Mouse (Mus musculus): Measurements from ENCODE around the gene Olfr711. TPM values are rescaled to one million over a fixed set of nuclear protein-coding genes. Genes with fewer than 3 reads are reported as not detected.
"Not testable (repeated sequence)": the region's sequence is repeated elsewhere in the genome, so short reads cannot be mapped to it uniquely, and the experiment has no call there.

Gene Olfr711
- polyA plus RNA-seq (2015; fragmentation: Nextera tagmentation; extraction: Ambion mirVana), result not detected in 2 replicates

DNA sequence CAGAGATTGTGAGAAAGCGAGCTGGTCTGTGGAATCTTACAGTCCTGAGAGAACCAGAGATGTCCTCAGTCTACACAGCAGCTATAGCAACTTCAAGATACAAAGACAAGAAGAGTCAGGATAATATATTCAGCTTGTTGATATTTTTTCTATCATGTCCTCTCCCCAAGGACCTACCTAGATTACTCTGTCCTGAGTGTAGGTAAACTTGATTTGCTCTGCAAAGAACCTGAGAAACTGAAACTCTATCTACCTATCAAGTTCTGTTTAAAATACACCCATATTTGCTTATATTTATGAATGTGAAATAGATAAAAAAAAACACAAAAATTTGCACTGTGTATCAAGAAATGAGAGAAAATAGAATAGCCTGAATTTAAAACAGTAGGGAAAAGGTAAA lies at the start of gene Olfr711:
Olfr711 (minus strand) TSS at position 101 of the 400 bp plus-strand sequence.
- Histone ChIP-seq H3K4me1 (no peaks in the 10 kb centered on the region), H3K27ac (no peak within 1 kb of the TSS), H3K4me2 (no peak within 1 kb of the TSS), H3K27me3 (no peaks in the 10 kb centered on the region), H3K36me3 (no peaks in the 10 kb centered on the region), H3K9me3 (no peaks in the 10 kb centered on the region), H3K4me3 (no peak within 1 kb of the TSS), H3K9ac (no peak within 1 kb of the TSS)
- ATAC-seq (ENCODE audit: insufficient number of reproducible peaks, insufficient read depth, low FRiP score, low TSS enrichment, low read depth), result no peak
- 59% methylated on average over 1 of the region's 1 CpGs for WGBS

DNA sequence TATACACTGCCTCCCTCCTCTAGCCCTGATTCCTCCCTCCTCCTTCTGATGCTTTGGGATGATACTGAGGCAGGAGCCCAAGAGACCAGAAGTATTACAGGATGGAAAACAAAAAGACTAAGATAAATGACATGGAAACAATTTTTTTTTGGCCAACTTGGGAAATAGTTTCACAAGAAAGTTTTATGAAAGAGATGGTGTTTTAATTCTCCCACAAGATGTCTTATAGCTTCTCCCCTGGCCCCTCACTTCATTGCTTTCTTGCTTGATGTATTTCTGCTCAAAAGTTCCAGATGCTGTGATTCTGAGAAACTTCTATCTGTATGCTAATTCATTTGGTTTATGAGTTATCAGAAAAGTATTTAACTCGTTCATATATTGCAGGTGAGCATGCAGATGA lies 30.7 kb upstream of the Olfr711 start, which contains the start of gene Olfr2:
Olfr2 (minus strand) TSS at position 101 of the 400 bp plus-strand sequence.
- H3K4me3 ChIP-seq, result no peak within 1 kb of the TSS
- H3K9me3 ChIP-seq, result no peaks in the 10 kb centered on the region
- H3K36me3 ChIP-seq, result no peaks in the 10 kb centered on the region
- no peak within 1 kb of the TSS for H3K4me2 ChIP-seq
- WGBS, result 48% methylated on average over 1 of the region's 1 CpGs
- H3K27ac ChIP-seq, result no peak within 1 kb of the TSS
- no peaks in the 10 kb centered on the region for H3K27me3 ChIP-seq
- no peak within 1 kb of the TSS for H3K9ac ChIP-seq
- no peaks in the 10 kb centered on the region for H3K4me1 ChIP-seq
- ATAC-seq (ENCODE audit: insufficient number of reproducible peaks, insufficient read depth, low FRiP score, low TSS enrichment, low read depth), result no peak

DNA sequence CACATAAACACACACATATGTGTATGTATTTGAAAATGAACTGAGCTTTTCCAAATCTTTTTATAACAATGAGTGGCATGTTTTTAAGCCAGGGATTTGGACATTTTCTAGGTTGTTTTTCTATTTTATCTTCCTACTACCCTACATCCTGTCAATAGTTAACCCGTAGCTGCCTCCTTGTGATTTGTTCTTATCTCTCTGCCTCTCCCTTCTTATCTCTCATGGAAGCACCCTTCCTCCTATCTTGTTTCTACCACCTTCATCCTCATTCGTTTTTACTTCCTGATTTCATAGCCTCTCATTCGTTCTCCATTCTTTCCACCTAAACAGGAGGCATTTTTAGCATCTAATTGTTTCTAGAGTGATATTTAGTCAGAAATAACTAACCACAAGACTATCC lies 28.9 kb upstream of the Olfr711 start:
- Histone ChIP-seq H3K27ac (no peak overlapping the region), H3K36me3 (no peaks in the 10 kb centered on the region), H3K9ac (no peak overlapping the region), H3K4me3 (no peak overlapping the region), H3K27me3 (no peaks in the 10 kb centered on the region), H3K4me2 (no peak overlapping the region), H3K9me3 (no peaks in the 10 kb centered on the region), H3K4me1 (no peaks in the 10 kb centered on the region)
- WGBS, result 59% methylated on average over 3 of the region's 3 CpGs
- ATAC-seq (ENCODE audit: insufficient number of reproducible peaks, insufficient read depth, low FRiP score, low TSS enrichment, low read depth), result no peak

DNA sequence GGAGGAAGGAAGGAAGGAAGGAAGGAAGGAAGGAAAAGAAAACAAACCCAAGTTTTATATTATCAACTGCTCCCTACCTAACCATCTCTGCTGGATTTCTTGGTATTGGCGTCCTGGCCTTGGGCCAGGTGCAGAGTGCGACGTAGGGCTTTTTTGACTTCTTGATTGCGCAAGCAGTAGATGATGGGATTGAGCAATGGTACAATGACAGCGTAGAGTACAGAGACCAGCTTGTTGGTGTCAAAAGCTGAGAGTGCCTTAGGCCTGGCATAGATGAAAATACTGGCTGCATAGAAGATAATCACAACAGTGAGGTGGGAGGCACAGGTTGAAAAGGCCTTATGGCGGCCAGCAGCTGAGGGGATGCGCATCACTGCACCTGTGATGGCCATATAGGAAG lies 25.5 kb upstream of the Olfr711 start:
- no peaks in the 10 kb centered on the region for H3K9me3 ChIP-seq
- 88% methylated on average over 7 of the region's 7 CpGs for WGBS
- H3K4me2 ChIP-seq, result no peak overlapping the region
- ATAC-seq (ENCODE audit: insufficient number of reproducible peaks, insufficient read depth, low FRiP score, low TSS enrichment, low read depth), result no peak
- H3K4me3 ChIP-seq, result no peak overlapping the region
- no peak overlapping the region for H3K27ac ChIP-seq
- no peaks in the 10 kb centered on the region for H3K27me3 ChIP-seq
- no peaks in the 10 kb centered on the region for H3K4me1 ChIP-seq
- H3K36me3 ChIP-seq, result no peaks in the 10 kb centered on the region
- H3K9ac ChIP-seq, result no peak overlapping the region

DNA sequence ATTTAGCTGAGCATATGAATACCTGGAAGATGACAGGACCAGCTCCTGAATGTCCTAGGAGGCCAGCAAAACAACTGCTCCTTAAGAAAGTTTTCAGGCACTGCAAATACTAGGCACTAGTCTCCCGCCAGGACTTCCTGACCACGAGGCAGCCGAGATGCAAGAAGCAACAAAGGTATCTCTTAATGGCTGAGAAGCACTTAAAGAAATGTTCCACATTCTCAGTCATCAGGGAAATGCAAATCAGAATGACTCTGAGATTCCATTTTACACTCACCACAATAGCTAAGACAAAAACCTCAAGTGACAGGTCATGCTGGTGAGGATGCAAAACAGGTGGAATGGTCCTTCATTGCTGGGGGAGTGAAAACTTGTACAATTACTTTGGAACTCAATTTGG lies 10.0 kb upstream of the Olfr711 start:
- no peaks in the 10 kb centered on the region for H3K27me3 ChIP-seq
- H3K27ac ChIP-seq, result no peak overlapping the region
- no peak for ATAC-seq (ENCODE audit: insufficient number of reproducible peaks, insufficient read depth, low FRiP score, low TSS enrichment, low read depth)
- H3K4me2 ChIP-seq, result no peak overlapping the region
- no peaks in the 10 kb centered on the region for H3K9me3 ChIP-seq
- H3K9ac ChIP-seq, result no peak overlapping the region
- 85% methylated on average over 3 of the region's 3 CpGs for WGBS
- no peaks in the 10 kb centered on the region for H3K4me1 ChIP-seq
- H3K36me3 ChIP-seq, result no peaks in the 10 kb centered on the region
- no peak overlapping the region for H3K4me3 ChIP-seq

DNA sequence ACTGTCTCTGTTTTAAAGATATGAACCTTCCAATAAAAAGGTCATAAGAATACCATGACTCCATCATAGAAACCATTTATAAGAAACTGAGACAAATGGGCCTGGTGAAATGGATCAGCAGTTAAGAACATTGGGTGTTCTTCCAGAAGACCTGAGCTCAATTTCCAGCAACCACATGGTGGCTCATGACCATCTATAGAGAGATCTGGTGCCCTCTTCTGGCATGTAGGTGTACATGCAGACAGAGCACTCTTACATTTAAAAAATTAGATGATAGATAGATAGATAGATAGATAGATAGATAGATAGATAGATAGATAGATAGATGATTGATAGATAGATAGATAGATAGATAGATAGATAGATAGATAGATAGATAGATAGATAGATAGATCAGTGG lies 7.8 kb downstream of the Olfr711 start:
- not testable (repeated sequence) for H3K27me3 ChIP-seq; ATAC-seq (ENCODE audit: insufficient number of reproducible peaks, insufficient read depth, low FRiP score, low TSS enrichment, low read depth); H3K4me2 ChIP-seq; H3K36me3 ChIP-seq; H3K4me3 ChIP-seq; H3K9ac ChIP-seq; H3K9me3 ChIP-seq; H3K4me1 ChIP-seq; H3K27ac ChIP-seq

DNA sequence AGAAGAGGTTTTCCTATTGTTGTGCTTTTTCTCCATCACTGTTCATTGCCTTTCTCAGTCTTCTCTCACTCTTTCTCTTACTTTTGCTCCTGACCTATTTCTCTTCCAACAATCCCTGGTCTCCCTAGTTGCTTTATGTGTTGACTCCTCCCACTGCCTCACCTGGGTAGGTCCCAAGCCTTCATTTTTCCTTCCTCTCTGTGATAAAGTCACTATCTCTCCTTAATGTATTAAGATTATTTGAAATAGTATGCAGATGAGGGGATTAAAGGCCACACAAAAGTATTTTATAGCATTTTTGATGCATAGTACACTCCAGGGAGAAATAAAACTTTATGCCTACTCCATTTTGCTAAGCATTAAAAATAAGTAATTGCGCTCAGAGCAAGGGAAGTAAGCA lies 11.4 kb downstream of the Olfr711 start, which contains the start of gene Olfr6:
Olfr6 (minus strand) TSS at position 101 of the 400 bp plus-strand sequence.
- ATAC-seq (ENCODE audit: insufficient number of reproducible peaks, insufficient read depth, low FRiP score, low TSS enrichment, low read depth), result no peak
- 79% methylated on average over 1 of the region's 1 CpGs for WGBS
- H3K9ac ChIP-seq, result no peak within 1 kb of the TSS

DNA sequence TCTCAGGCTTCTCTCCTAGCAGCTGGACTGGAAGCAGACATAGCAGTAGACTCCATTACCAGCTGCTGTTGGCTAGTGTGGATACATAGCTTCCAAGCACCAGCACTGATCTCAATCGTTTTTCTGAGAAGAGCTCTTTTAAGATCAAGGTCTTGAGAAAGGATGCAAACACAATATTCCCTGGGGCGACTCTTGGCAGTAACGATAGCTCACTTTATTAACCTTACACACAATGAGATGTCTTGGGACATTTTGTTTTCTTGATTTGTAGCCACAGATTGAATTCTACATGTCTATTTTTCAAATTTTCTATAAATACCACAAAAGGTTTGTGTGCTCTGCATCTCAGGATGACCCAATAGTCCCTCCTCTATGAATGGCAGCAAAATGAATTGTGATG lies 27.0 kb downstream of the Olfr711 start, which contains the start of gene Olfr710:
Olfr710 (minus strand) TSS at position 101 of the 400 bp plus-strand sequence.
- H3K36me3 ChIP-seq, result no peaks in the 10 kb centered on the region
- H3K4me2 ChIP-seq, result no peak within 1 kb of the TSS
- no peak within 1 kb of the TSS for H3K9ac ChIP-seq
- no peak for ATAC-seq (ENCODE audit: insufficient number of reproducible peaks, insufficient read depth, low FRiP score, low TSS enrichment, low read depth)
- 79% methylated on average over 3 of the region's 3 CpGs for WGBS
- no peak within 1 kb of the TSS for H3K4me3 ChIP-seq
- no peak within 1 kb of the TSS for H3K27ac ChIP-seq
- no peaks in the 10 kb centered on the region for H3K27me3 ChIP-seq
- H3K4me1 ChIP-seq, result no peaks in the 10 kb centered on the region
- H3K9me3 ChIP-seq, result no peaks in the 10 kb centered on the region

More for the DNA sequence above, 11.4 kb downstream of the Olfr711 start, which contains the start of gene Olfr6:
- Histone ChIP-seq H3K27ac (no peak within 1 kb of the TSS), H3K9me3 (no peaks in the 10 kb centered on the region), H3K4me3 (no peak within 1 kb of the TSS), H3K27me3 (no peaks in the 10 kb centered on the region), H3K4me2 (no peak within 1 kb of the TSS), H3K36me3 (no peaks in the 10 kb centered on the region), H3K4me1 (no peaks in the 10 kb centered on the region)

DNA sequence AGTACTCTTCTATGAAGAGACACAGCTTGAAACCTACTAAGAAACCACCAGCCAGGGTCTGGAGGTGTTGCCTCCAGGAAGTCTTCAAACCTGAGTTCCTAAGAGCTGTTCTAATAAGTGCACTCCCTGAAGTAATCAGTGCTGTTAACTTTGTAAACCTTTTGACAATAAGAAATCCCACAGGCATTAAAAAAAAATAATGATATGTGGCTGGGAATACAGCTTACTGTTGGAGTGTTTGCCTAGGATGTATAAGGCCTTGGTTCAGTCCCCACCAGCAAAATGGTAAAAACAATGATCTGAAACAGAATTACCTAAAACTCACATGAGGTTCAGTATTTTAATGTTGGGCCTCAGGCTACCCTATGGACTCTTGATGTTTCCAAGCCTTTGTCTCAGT lies 43.1 kb downstream of the Olfr711 start, which contains the start of gene Olfr709-ps1:
Olfr709-ps1 (minus strand) TSS at position 101 of the 400 bp plus-strand sequence.
- Histone ChIP-seq H3K27me3 (no peaks in the 10 kb centered on the region), H3K4me3 (no peak within 1 kb of the TSS), H3K9ac (no peak within 1 kb of the TSS), H3K9me3 (no peaks in the 10 kb centered on the region), H3K4me1 (no peaks in the 10 kb centered on the region), H3K27ac (no peak within 1 kb of the TSS), H3K4me2 (no peak within 1 kb of the TSS), H3K36me3 (no peaks in the 10 kb centered on the region)
- no peak for ATAC-seq (ENCODE audit: insufficient number of reproducible peaks, insufficient read depth, low FRiP score, low TSS enrichment, low read depth)

DNA sequence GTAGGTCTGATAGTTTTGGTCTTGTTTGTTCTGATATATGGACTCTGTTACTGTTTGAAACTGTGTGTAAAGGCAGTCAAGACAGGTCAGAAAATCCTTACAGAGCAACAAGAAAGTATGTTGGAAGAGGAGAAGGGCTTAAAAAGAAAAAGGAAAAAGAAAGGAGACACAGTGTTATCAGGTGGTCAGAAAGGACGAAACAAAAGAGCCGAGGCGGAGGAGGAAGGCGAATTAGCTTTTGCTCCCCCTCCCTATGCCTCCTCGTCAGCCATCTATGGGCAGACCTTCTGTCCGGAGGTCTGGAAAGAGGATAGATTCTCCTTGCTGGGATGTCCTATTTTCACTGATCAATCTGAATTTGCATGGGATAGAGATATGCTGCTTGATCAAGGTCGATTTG lies 54.3 kb downstream of the Olfr711 start:
- not testable (repeated sequence) for H3K27ac ChIP-seq; H3K4me3 ChIP-seq; H3K27me3 ChIP-seq; H3K4me2 ChIP-seq; ATAC-seq (ENCODE audit: insufficient number of reproducible peaks, insufficient read depth, low FRiP score, low TSS enrichment, low read depth); H3K36me3 ChIP-seq; H3K4me1 ChIP-seq; H3K9me3 ChIP-seq; H3K9ac ChIP-seq
- 87% methylated on average over 7 of the region's 7 CpGs for WGBS
